In the genomic region with DNA sequence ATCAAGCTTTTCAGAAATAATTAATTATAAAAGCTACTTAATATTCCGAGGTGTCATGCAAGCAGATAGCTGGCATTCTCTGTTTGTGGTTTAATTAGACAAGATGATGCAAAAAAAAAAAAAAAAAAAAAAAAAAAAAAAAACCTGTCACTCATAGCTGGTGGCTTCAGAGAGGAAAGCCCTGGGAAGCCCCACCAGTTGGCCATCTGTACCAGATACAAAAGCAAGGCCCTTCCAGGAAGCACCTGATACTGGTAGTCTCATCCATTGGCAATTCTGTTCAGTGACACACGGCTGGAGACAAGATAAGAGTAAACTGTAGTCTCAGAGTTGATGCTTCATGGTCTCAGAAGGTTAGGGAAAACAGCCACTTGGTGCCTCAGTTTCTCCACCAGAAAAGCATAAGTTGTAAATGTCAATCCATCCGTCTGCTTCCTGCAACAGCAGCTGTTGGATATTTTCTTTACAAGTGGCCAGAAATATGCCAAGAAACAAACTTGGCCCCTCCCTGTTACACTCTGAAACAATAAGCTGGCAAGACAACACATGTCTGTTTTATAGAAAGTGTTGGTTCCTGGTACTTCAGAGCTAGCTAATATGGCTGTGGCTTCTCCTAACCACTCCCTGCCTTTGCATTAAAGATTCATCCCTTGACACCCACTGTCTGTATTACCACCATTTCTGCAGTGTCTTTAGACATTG, we compare ENCODE assay signal across 24 mouse cellular contexts. TPM values are rescaled to one million over a fixed set of nuclear protein-coding genes. Genes with fewer than 3 reads are reported as not detected.
DNase-seq lines count a peak whose midpoint lies in the region; ATAC-seq and TF ChIP-seq lines count a peak whose summit lies in the region.
"Had no signal": no experiment of that assay in that cellular context is flagged by ENCODE, and none has a peak within 500 bp of the region (broad histone marks: within the 10 kb centered on the region; RNA-seq: fewer than 3 reads in every experiment).

No protein-coding gene starts in this region.

- ATAC-seq in hindbrain, embryonic 12.5 days (ENCODE audit: low FRiP score) = peak; percentile 49; the same call in 1 of the 2 replicates
- no peak; the same call in 1 of the 2 replicates for ATAC-seq in hindbrain, embryonic 14.5 days (ENCODE audit: low FRiP score)
- 0 out of 2 replicates have a peak, but pooled peaks have one; percentile 41 for ATAC-seq in neural tube, embryonic 11.5 days (ENCODE audit: insufficient read depth, low FRiP score, low TSS enrichment)
- no peak for ATAC-seq in neural tube, embryonic 15.5 days (ENCODE audit: low FRiP score)
- ATAC-seq in forebrain, embryonic 15.5 days (replicated peaks) = peak; percentile 76
- ATAC-seq in midbrain, postnatal 0 days (ENCODE audit: low FRiP score) = no peak
- ATAC-seq: activated CD4-positive, CD25-positive, alpha-beta regulatory T cell, adult 4 months had no signal

- no peaks in the 10 kb centered on the region for H3K27me3 ChIP-seq in hindbrain, embryonic 12.5 days
- no peaks in the 10 kb centered on the region for H3K27me3 ChIP-seq in hindbrain, embryonic 14.5 days (ENCODE audit: control insufficient read depth, insufficient read depth, low read length)
- H3K27me3 ChIP-seq in neural tube, embryonic 11.5 days (ENCODE audit: control insufficient read depth, insufficient read depth, low read length) = no peaks in the 10 kb centered on the region
- H3K27me3 ChIP-seq in neural tube, embryonic 15.5 days (replicated peaks) = no peaks in the 10 kb centered on the region
- no peaks in the 10 kb centered on the region for H3K27me3 ChIP-seq in forebrain, embryonic 15.5 days
- no peaks in the 10 kb centered on the region for H3K27me3 ChIP-seq in midbrain, postnatal 0 days (ENCODE audit: insufficient read depth, low read length)
- H3K27me3 ChIP-seq: heart, embryonic 13.5 days; liver, embryonic 15.5 days; lung, embryonic 15.5 days had no signal

- WGBS in hindbrain, embryonic 12.5 days = 62% methylated on average over 3 of the region's 3 CpGs
- 45% methylated on average over 3 of the region's 3 CpGs for WGBS in hindbrain, embryonic 14.5 days
- 64% methylated on average over 3 of the region's 3 CpGs for WGBS in neural tube, embryonic 11.5 days
- 41% methylated on average over 3 of the region's 3 CpGs for WGBS in neural tube, embryonic 15.5 days
- WGBS in forebrain, embryonic 15.5 days = 25% methylated on average over 3 of the region's 3 CpGs
- WGBS in midbrain, postnatal 0 days = 60% methylated on average over 3 of the region's 3 CpGs

- H3K4me1 ChIP-seq in hindbrain, embryonic 12.5 days = peaks cover 10% of the 10 kb centered on the region
- H3K4me1 ChIP-seq in hindbrain, embryonic 14.5 days (replicated peaks; ENCODE audit: control insufficient read depth, insufficient read depth, low read length) = 0 out of 2 replicates have a peak, but pooled peaks cover 6% of the 10 kb centered on the region
- peaks cover 4% of the 10 kb centered on the region; the same call in 1 of the 2 replicates for H3K4me1 ChIP-seq in neural tube, embryonic 11.5 days (ENCODE audit: control insufficient read depth, insufficient read depth, low read length)
- peaks cover 9% of the 10 kb centered on the region for H3K4me1 ChIP-seq in neural tube, embryonic 15.5 days
- H3K4me1 ChIP-seq in forebrain, embryonic 15.5 days = peaks cover 21% of the 10 kb centered on the region
- H3K4me1 ChIP-seq in midbrain, postnatal 0 days (ENCODE audit: insufficient read depth, low read length) = 0 out of 2 replicates have a peak, but pooled peaks cover 4% of the 10 kb centered on the region
- H3K4me1 ChIP-seq: limb, embryonic 10.5 days; liver, embryonic 15.5 days; lung, embryonic 15.5 days; megakaryocyte, embryonic 14.5 days had no signal

- H3K9me3 ChIP-seq in hindbrain, embryonic 12.5 days (replicated peaks) = no peaks in the 10 kb centered on the region
- H3K9me3 ChIP-seq in hindbrain, embryonic 14.5 days (ENCODE audit: control insufficient read depth, low read length) = 0 out of 2 replicates have a peak, but pooled peaks cover 3% of the 10 kb centered on the region
- no peaks in the 10 kb centered on the region for H3K9me3 ChIP-seq in neural tube, embryonic 11.5 days (ENCODE audit: control insufficient read depth, low read length)
- no peaks in the 10 kb centered on the region for H3K9me3 ChIP-seq in neural tube, embryonic 15.5 days (replicated peaks)
- H3K9me3 ChIP-seq in forebrain, embryonic 15.5 days = no peaks in the 10 kb centered on the region
- H3K9me3 ChIP-seq in midbrain, postnatal 0 days (ENCODE audit: low read length) = no peaks in the 10 kb centered on the region
- H3K9me3 ChIP-seq: heart, embryonic 13.5 days; limb, embryonic 10.5 days; liver, embryonic 15.5 days; lung, embryonic 15.5 days had no signal

- H3K27ac ChIP-seq in hindbrain, embryonic 12.5 days = no peak overlapping the region
- H3K27ac ChIP-seq in hindbrain, embryonic 14.5 days = no peak overlapping the region; the same call in 1 of the 2 replicates
- no peak overlapping the region for H3K27ac ChIP-seq in neural tube, embryonic 11.5 days (ENCODE audit: low read depth, low read length)
- no peak overlapping the region for H3K27ac ChIP-seq in neural tube, embryonic 15.5 days (replicated peaks)
- peak overlapping the region; percentile 71 for H3K27ac ChIP-seq in forebrain, embryonic 15.5 days (replicated peaks)
- H3K27ac ChIP-seq in midbrain, postnatal 0 days (ENCODE audit: low read depth, low read length) = no peak overlapping the region
- H3K27ac ChIP-seq: heart, embryonic 13.5 days; left cerebral cortex, adult 2 months; limb, embryonic 10.5 days; liver, embryonic 15.5 days; lung, embryonic 15.5 days had no signal

- no peaks in the 10 kb centered on the region for H3K36me3 ChIP-seq in hindbrain, embryonic 12.5 days
- H3K36me3 ChIP-seq in hindbrain, embryonic 14.5 days (replicated peaks; ENCODE audit: control insufficient read depth, insufficient read depth) = no peaks in the 10 kb centered on the region
- H3K36me3 ChIP-seq in neural tube, embryonic 11.5 days (ENCODE audit: control insufficient read depth, insufficient read depth, low read length) = no peaks in the 10 kb centered on the region
- H3K36me3 ChIP-seq in neural tube, embryonic 15.5 days = no peaks in the 10 kb centered on the region
- no peaks in the 10 kb centered on the region for H3K36me3 ChIP-seq in forebrain, embryonic 15.5 days
- no peaks in the 10 kb centered on the region for H3K36me3 ChIP-seq in midbrain, postnatal 0 days (ENCODE audit: insufficient read depth, low read length)
- H3K36me3 ChIP-seq: G1E; heart, embryonic 13.5 days; limb, embryonic 10.5 days; liver, embryonic 15.5 days; lung, embryonic 15.5 days had no signal

- no peak for TF ChIP-seq CTCF in midbrain, postnatal 0 days (IDR thresholded peaks at IDR 0.05)

- H3K4me3 ChIP-seq in hindbrain, embryonic 12.5 days = no peak overlapping the region
- H3K4me3 ChIP-seq in hindbrain, embryonic 14.5 days (replicated peaks; ENCODE audit: low read length) = no peak overlapping the region
- H3K4me3 ChIP-seq in neural tube, embryonic 11.5 days (ENCODE audit: low read depth, low read length) = no peak overlapping the region
- no peak overlapping the region for H3K4me3 ChIP-seq in neural tube, embryonic 15.5 days (replicated peaks)
- H3K4me3 ChIP-seq in forebrain, embryonic 15.5 days = no peak overlapping the region
- H3K4me3 ChIP-seq in midbrain, postnatal 0 days (ENCODE audit: low read depth, low read length) = no peak overlapping the region
- H3K4me3 ChIP-seq: heart, embryonic 13.5 days; left cerebral cortex, adult 2 months; limb, embryonic 10.5 days; liver, embryonic 15.5 days; lung, embryonic 15.5 days; megakaryocyte, embryonic 14.5 days had no signal

- no peak for DNase-seq in hindbrain, embryonic 14.5 days (ENCODE audit: low spot score)
- DNase-seq in neural tube, embryonic 11.5 days (ENCODE audit: low spot score) = no peak
- peak; percentile 49 for DNase-seq in midbrain, postnatal 0 days (ENCODE audit: low spot score)
- DNase-seq in layer of hippocampus, adult 9-11 months = no peak
- DNase-seq in heart, adult 18-20 months = no peak
- DNase-seq: adrenal gland, adult 8-10 months; cerebellum, adult 8-10 months; gastrocnemius, postnatal 10 days; heart, postnatal 14 days; kidney, adult 11 months; liver; lung, postnatal 36 days; right cerebral cortex, postnatal 14 days had no signal

- no peak overlapping the region for H3K9ac ChIP-seq in hindbrain, embryonic 12.5 days
- no peak overlapping the region for H3K9ac ChIP-seq in hindbrain, embryonic 14.5 days
- H3K9ac ChIP-seq in neural tube, embryonic 11.5 days (ENCODE audit: low read length) = no peak overlapping the region
- no peak overlapping the region for H3K9ac ChIP-seq in neural tube, embryonic 15.5 days (replicated peaks)
- H3K9ac ChIP-seq in forebrain, embryonic 15.5 days (replicated peaks) = no peak overlapping the region
- no peak overlapping the region for H3K9ac ChIP-seq in midbrain, postnatal 0 days (replicated peaks; ENCODE audit: low read length, poor library complexity, severe bottlenecking)
- H3K9ac ChIP-seq: heart, embryonic 13.5 days; liver, embryonic 15.5 days; lung, embryonic 15.5 days had no signal

- H3K4me2 ChIP-seq in hindbrain, embryonic 12.5 days (replicated peaks) = no peak overlapping the region
- H3K4me2 ChIP-seq in hindbrain, embryonic 14.5 days (replicated peaks) = no peak overlapping the region
- no peak overlapping the region for H3K4me2 ChIP-seq in neural tube, embryonic 11.5 days (ENCODE audit: low read depth)
- no peak overlapping the region for H3K4me2 ChIP-seq in neural tube, embryonic 15.5 days
- H3K4me2 ChIP-seq in forebrain, embryonic 15.5 days (replicated peaks) = 0 out of 2 replicates have a peak overlapping the region, but pooled peaks have one; percentile 3
- H3K4me2 ChIP-seq in midbrain, postnatal 0 days (ENCODE audit: low read depth, low read length, poor library complexity, severe bottlenecking) = no peak overlapping the region
- H3K4me2 ChIP-seq: heart, embryonic 13.5 days; liver, embryonic 15.5 days; lung, embryonic 15.5 days had no signal

RNA-seq across cellular contexts. Expression of a gene that starts 59.0 kb away (rescaled TPM):
- 25.9 and 30.5 TPM in 2 replicates for polyA plus RNA-seq in hindbrain, embryonic 12.5 days (2016; fragmentation: Nextera tagmentation; extraction: Ambion mirVana)
- 47.5 and 51.5 TPM in 2 replicates for polyA plus RNA-seq in hindbrain, embryonic 14.5 days (2014; fragmentation: Nextera tagmentation; extraction: Ambion mirVana)
- polyA plus RNA-seq in neural tube, embryonic 11.5 days (2014; fragmentation: Nextera tagmentation; extraction: Ambion mirVana) = 19.9 and 20.7 TPM in 2 replicates
- polyA plus RNA-seq in neural tube, embryonic 15.5 days (2015; fragmentation: Nextera tagmentation; extraction: Ambion mirVana) = 48.6 and 53.9 TPM in 2 replicates
- 115 and 143 TPM in 2 replicates for polyA plus RNA-seq in forebrain, embryonic 15.5 days (2015; fragmentation: Nextera tagmentation; extraction: Ambion mirVana)
- total RNA-seq in midbrain, postnatal 0 days (2014; rRNA removed) = 43.4 and 44.6 TPM in 2 replicates
- 30.3 and 36.0 TPM in 2 replicates for polyA plus RNA-seq in midbrain, postnatal 0 days (2015; fragmentation: Nextera tagmentation; extraction: Ambion mirVana)
- total RNA-seq in heart, adult 18-20 months (2021) = 10 to 100 TPM; 14.6 to 19.6 TPM
- polyA plus RNA-seq: G1E had no signal

Comparison
In these comparisons a context has a peak if more than half of its experiments do, and no peak if none do; other contexts are left out.
1. ATAC-seq: peak in hindbrain, embryonic 12.5 days (single experiment), neural tube, embryonic 11.5 days (single experiment) and forebrain, embryonic 15.5 days (single experiment); none in hindbrain, embryonic 14.5 days (single experiment), neural tube, embryonic 15.5 days (single experiment) and midbrain, postnatal 0 days (single experiment).